Mouse (Mus musculus): ENCODE data around the gene Kif13a. TPM values are rescaled to one million over a fixed set of nuclear protein-coding genes. Genes with fewer than 3 reads are reported as not detected.

The Kif13a gene
- polyA plus RNA-seq, 1 experiment = 17.4 TPM

DNA sequence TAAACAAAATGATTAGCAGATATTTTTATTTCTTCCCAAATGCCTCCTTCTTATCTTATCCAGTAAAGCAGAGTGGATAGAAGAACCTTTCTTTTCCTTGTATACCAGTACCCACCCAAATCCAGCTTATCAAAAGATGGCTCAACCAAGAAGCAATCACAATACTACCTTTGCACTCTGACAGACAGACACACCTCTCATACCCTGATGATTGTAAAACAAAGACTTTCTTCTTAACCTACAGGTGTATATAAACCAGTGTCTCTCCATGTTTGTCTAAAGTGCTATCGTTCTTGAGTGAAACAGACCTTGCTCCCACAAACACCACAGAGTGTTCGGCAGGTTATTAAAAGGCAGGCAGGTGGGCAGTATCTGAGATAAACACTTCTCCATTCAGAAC lies 70.5 kb downstream of the Kif13a start:
- Histone ChIP-seq H3K4me3 (ENCODE audit: insufficient read depth, low read depth, low read length) (no peak overlapping the region), H3K36me3 (ENCODE audit: control insufficient read depth, insufficient read depth, low read length) (no peaks in the 10 kb centered on the region), H3K27ac (ENCODE audit: insufficient read depth, low read depth, low read length) (no peak overlapping the region), H3K4me1 (ENCODE audit: control insufficient read depth, insufficient read depth, low read length) (peaks cover 6% of the 10 kb centered on the region; the same call in 1 of the 2 replicates), H3K27me3 (replicated peaks; ENCODE audit: control insufficient read depth, insufficient read depth, low read length) (no peaks in the 10 kb centered on the region)
- no peak for TF ChIP-seq POLR2A (IDR thresholded peaks at IDR 0.05; ENCODE audit: low read depth, low read length)
- TF ChIP-seq CTCF (conservative IDR thresholded peaks at IDR 0.05; ENCODE audit: insufficient read depth, insufficient read length, low read depth, low read length) = no peak
- 97% methylated on average over 2 of the region's 2 CpGs for WGBS
- DNase-seq = no peak

GRCm38 (mm10) chr13:46858835-46859152 lies 70.9 kb downstream of the Kif13a start:
- no peak for TF ChIP-seq CTCF (conservative IDR thresholded peaks at IDR 0.05; ENCODE audit: insufficient read depth, insufficient read length, low read depth, low read length)
- H3K4me3 ChIP-seq (ENCODE audit: insufficient read depth, low read depth, low read length) = no peak overlapping the region
- 87% methylated on average over 8 of the region's 8 CpGs for WGBS
- H3K27me3 ChIP-seq (replicated peaks; ENCODE audit: control insufficient read depth, insufficient read depth, low read length) = no peaks in the 10 kb centered on the region
- no peak overlapping the region for H3K27ac ChIP-seq (ENCODE audit: insufficient read depth, low read depth, low read length)
- H3K4me1 ChIP-seq (ENCODE audit: control insufficient read depth, insufficient read depth, low read length) = peaks cover 9% of the 10 kb centered on the region; the same call in 1 of the 2 replicates
- H3K36me3 ChIP-seq (ENCODE audit: control insufficient read depth, insufficient read depth, low read length) = no peaks in the 10 kb centered on the region
- no peak for DNase-seq

DNA sequence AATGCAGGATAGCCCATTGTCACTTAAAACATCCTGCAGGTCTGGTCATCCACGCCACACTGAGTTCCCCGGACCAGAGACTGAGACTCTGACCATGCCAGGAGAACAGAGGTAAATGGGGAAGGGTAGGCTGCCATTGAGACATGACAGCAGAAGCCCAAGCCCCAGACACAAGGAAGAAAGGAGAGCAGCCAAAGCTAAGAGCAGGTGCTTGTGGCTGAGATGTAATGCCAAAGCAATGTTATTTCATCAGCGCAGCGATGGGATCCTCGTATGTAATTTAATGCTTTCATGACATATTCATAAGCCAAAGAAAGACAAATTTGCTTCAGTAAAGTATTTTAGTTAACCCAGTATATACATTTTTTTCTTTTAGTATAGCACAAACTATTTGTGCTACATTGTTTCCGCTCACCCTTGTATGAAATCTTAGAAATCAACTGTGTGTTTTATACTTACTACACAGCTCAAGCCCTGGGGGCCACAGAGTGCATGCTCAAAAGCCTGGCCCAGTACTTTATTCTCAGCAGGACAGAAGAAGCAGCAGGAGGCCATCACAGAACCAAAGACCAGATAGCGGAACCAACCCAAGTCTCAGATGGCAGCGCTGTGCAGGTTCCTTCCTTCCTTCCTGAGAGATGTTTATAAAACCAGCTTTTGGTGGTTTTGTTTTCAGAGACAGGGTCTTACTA lies 71.4 kb downstream of the Kif13a start:
- no peak for TF ChIP-seq POLR2A (IDR thresholded peaks at IDR 0.05; ENCODE audit: low read depth, low read length)
- TF ChIP-seq CTCF (conservative IDR thresholded peaks at IDR 0.05; ENCODE audit: insufficient read depth, insufficient read length, low read depth, low read length) = no peak
- H3K4me1 ChIP-seq (ENCODE audit: control insufficient read depth, insufficient read depth, low read length) = peaks cover 9% of the 10 kb centered on the region; the same call in 1 of the 2 replicates
- 93% methylated on average over 8 of the region's 8 CpGs for WGBS

DNA sequence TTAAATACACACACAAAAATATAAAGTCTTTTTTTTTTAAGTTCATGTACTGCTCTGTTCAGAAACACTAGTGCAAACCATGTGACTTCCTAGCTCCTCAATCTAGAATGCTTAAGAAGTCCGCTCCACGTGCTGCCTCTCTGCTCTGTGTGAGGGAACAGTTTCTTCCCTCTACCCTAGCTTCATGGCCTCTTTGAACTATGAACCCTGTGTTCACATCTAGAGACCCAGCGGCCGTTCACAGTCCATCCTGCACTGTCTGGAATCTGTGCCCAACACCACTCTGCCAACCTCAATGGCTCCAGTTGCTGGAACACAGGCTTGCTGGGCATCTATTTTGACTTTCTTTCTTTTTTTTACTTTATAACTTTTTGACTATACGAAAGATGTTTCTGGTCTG lies 75.2 kb downstream of the Kif13a start:
- H3K4me3 ChIP-seq (ENCODE audit: insufficient read depth, low read depth, low read length) = no peak overlapping the region
- peak; percentile 59 for DNase-seq

More for the DNA sequence above, 71.4 kb downstream of the Kif13a start:
- no peak overlapping the region for H3K27ac ChIP-seq (ENCODE audit: insufficient read depth, low read depth, low read length)
- H3K4me3 ChIP-seq (ENCODE audit: insufficient read depth, low read depth, low read length) = no peak overlapping the region
- DNase-seq = no peak
- no peaks in the 10 kb centered on the region for H3K27me3 ChIP-seq (replicated peaks; ENCODE audit: control insufficient read depth, insufficient read depth, low read length)
- no peaks in the 10 kb centered on the region for H3K36me3 ChIP-seq (ENCODE audit: control insufficient read depth, insufficient read depth, low read length)

DNA sequence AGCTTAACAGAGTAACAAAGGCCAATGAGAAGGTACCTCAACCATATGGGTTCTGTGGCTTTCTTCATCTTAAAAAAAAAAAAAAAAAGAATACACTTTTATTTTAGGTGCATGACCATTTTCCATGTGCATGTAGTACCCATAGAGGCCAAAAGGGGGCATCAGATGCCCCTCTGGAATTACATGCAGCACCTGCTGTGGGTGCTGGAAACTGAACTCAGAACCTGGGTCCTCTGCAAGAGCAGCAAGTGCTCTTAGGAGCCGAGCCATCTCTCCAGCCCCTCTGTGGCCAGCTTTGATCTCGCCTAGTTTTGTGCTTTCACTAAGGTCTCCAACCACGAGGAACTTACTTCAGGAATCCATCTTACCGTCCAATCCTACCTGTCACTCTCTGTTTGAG lies 77.2 kb downstream of the Kif13a start:
- WGBS = 98% methylated on average over 4 of the region's 4 CpGs
- Histone ChIP-seq H3K4me3 (ENCODE audit: insufficient read depth, low read depth, low read length) (no peak overlapping the region), H3K4me1 (ENCODE audit: control insufficient read depth, insufficient read depth, low read length) (peaks cover 9% of the 10 kb centered on the region; the same call in 1 of the 2 replicates), H3K27ac (ENCODE audit: insufficient read depth, low read depth, low read length) (no peak overlapping the region), H3K27me3 (replicated peaks; ENCODE audit: control insufficient read depth, insufficient read depth, low read length) (no peaks in the 10 kb centered on the region), H3K36me3 (ENCODE audit: control insufficient read depth, insufficient read depth, low read length) (no peaks in the 10 kb centered on the region)
- no peak for DNase-seq
- no peak for TF ChIP-seq POLR2A (IDR thresholded peaks at IDR 0.05; ENCODE audit: low read depth, low read length)
- TF ChIP-seq CTCF (conservative IDR thresholded peaks at IDR 0.05; ENCODE audit: insufficient read depth, insufficient read length, low read depth, low read length) = 0 out of 2 replicates have a peak, but pooled peaks have one; percentile 16

More for the DNA sequence above, 75.2 kb downstream of the Kif13a start:
- no peak for TF ChIP-seq POLR2A (IDR thresholded peaks at IDR 0.05; ENCODE audit: low read depth, low read length)
- no peak for TF ChIP-seq CTCF (conservative IDR thresholded peaks at IDR 0.05; ENCODE audit: insufficient read depth, insufficient read length, low read depth, low read length)
- no peaks in the 10 kb centered on the region for H3K27me3 ChIP-seq (replicated peaks; ENCODE audit: control insufficient read depth, insufficient read depth, low read length)
- no peaks in the 10 kb centered on the region for H3K36me3 ChIP-seq (ENCODE audit: control insufficient read depth, insufficient read depth, low read length)
- 67% methylated on average over 5 of the region's 5 CpGs for WGBS
- H3K4me1 ChIP-seq (ENCODE audit: control insufficient read depth, insufficient read depth, low read length) = peaks cover 9% of the 10 kb centered on the region; the same call in 1 of the 2 replicates
- no peak overlapping the region for H3K27ac ChIP-seq (ENCODE audit: insufficient read depth, low read depth, low read length)

DNA sequence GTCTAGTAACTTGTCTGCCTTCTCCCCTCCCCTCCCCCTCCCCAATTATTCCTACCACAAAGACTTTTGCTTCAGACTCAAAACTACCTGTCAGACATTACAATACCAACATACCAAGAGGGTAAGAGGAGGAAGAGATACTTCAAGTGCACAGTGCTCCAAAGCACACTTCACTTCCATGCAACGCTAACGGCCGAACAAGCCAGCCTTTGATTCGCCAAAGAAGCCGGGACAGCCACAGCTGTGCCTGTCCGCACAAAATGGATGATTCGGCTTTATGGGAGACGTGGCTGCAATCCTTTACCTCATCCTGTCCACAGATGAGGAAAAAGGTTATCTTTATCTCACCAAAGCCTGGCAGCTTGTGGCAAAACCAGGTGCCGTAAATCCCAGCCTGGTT lies 84.2 kb downstream of the Kif13a start:
- 96% methylated on average over 9 of the region's 9 CpGs for WGBS
- no peak overlapping the region for H3K27ac ChIP-seq (ENCODE audit: insufficient read depth, low read depth, low read length)

GRCm38 (mm10) chr13:46844561-46845235 lies 85.0 kb downstream of the Kif13a start:
- Histone ChIP-seq H3K36me3 (ENCODE audit: control insufficient read depth, insufficient read depth, low read length) (no peaks in the 10 kb centered on the region), H3K27ac (ENCODE audit: insufficient read depth, low read depth, low read length) (no peak overlapping the region), H3K4me3 (ENCODE audit: insufficient read depth, low read depth, low read length) (no peak overlapping the region), H3K27me3 (replicated peaks; ENCODE audit: control insufficient read depth, insufficient read depth, low read length) (no peaks in the 10 kb centered on the region), H3K4me1 (ENCODE audit: control insufficient read depth, insufficient read depth, low read length) (no peaks in the 10 kb centered on the region)
- 84% methylated on average over 12 of the region's 12 CpGs for WGBS
- no peak for DNase-seq
- TF ChIP-seq POLR2A (IDR thresholded peaks at IDR 0.05; ENCODE audit: low read depth, low read length) = no peak
- no peak for TF ChIP-seq CTCF (conservative IDR thresholded peaks at IDR 0.05; ENCODE audit: insufficient read depth, insufficient read length, low read depth, low read length)

More for the DNA sequence above, 84.2 kb downstream of the Kif13a start:
- no peaks in the 10 kb centered on the region for H3K36me3 ChIP-seq (ENCODE audit: control insufficient read depth, insufficient read depth, low read length)
- H3K4me1 ChIP-seq (ENCODE audit: control insufficient read depth, insufficient read depth, low read length) = no peaks in the 10 kb centered on the region
- H3K4me3 ChIP-seq (ENCODE audit: insufficient read depth, low read depth, low read length) = no peak overlapping the region
- TF ChIP-seq POLR2A (IDR thresholded peaks at IDR 0.05; ENCODE audit: low read depth, low read length) (no peak), CTCF (conservative IDR thresholded peaks at IDR 0.05; ENCODE audit: insufficient read depth, insufficient read length, low read depth, low read length) (no peak)
- no peak for DNase-seq
- H3K27me3 ChIP-seq (replicated peaks; ENCODE audit: control insufficient read depth, insufficient read depth, low read length) = no peaks in the 10 kb centered on the region
